In the genomic region with DNA sequence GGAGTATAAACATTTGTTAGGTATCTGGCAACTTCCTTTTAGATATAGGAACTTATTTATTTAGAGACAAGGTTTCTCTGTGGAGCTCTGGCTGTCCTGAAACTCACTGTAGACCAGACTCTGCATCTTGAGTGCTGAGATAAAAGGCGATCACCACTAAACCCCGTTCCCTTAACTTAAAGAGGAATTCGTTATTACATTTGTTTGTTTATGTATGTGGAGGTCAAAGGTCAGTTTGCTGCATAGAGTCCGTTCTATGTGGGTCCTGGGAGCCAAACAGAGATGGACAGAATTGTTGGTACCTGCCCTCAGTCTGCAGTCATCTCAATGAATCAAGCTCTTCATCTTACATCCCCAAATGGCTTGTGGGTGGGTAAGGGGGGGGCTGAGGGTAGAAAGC, we compare ENCODE assay signal across 1 mouse cellular context.
TF ChIP-seq lines count a peak whose summit lies in the region.

No protein-coding gene starts in this region.

TF ChIP-seq in myocyte, 11 proteins besides CTCF, POLR2A, EP300 and RAD21:
- TF ChIP-seq MYOD1 (IDR thresholded peaks at IDR 0.05; ENCODE audit: control insufficient read depth in 1 of 3, insufficient read length in 2 of 3, low read depth in 2 of 3), result no peak
- TF ChIP-seq POLR2AphosphoS2 (IDR thresholded peaks at IDR 0.05; ENCODE audit: insufficient read length, low read depth), result peak; percentile 37
